Mouse (Mus musculus): ENCODE measurements around the gene Nrk. TPM values are rescaled to one million over a fixed set of nuclear protein-coding genes. Genes with fewer than 3 reads are reported as not detected.

The Nrk gene
- polyA plus RNA-seq, 1 experiment from 2014 or later: 8.4 TPM

- H3K4me1 ChIP-seq: no peaks in the 10 kb centered on the region
- H3K27me3 ChIP-seq (replicated peaks; ENCODE audit: low read depth, poor library complexity, severe bottlenecking): peaks cover 11% of the 10 kb centered on the region
- WGBS: 86% methylated on average over 1 of the region's 1 CpGs
- no peaks in the 10 kb centered on the region for H3K9me3 ChIP-seq
- H3K36me3 ChIP-seq (replicated peaks): no peaks in the 10 kb centered on the region
- no peak overlapping the region for H3K4me3 ChIP-seq
- no peak overlapping the region for H3K27ac ChIP-seq (replicated peaks)
- no peak for DNase-seq (ENCODE audit: low spot score)
Observed at GRCm38 (mm10) chrX:139037666-139038065, 123.4 kb downstream of the Nrk start.

DNA sequence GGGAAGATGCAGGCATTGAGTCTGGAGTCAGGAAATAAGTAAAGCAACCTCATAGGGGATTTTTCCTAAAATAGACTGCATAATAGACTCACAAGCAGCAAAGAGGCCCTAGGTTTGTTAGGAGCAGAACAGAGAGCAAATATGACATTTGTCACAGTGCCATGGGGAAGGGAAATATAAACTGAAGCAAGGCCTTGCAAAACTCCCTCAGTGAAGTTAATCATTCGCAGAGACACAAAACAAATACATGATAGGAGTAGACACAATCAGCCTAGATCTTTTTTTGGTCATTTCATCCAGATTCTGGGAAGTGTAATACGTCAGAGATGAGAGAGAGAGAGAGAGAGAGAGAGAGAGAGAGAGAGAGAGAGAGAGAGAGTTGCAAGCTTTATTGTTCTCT, 125.1 kb downstream of the Nrk start:
- 87% methylated on average over 2 of the region's 2 CpGs for WGBS
- DNase-seq (ENCODE audit: low spot score): no peak
- Histone ChIP-seq H3K27ac (replicated peaks) (no peak overlapping the region), H3K4me1 (no peaks in the 10 kb centered on the region), H3K36me3 (replicated peaks) (no peaks in the 10 kb centered on the region), H3K4me3 (no peak overlapping the region), H3K27me3 (replicated peaks; ENCODE audit: low read depth, poor library complexity, severe bottlenecking) (peaks cover 11% of the 10 kb centered on the region), H3K9me3 (no peaks in the 10 kb centered on the region)

GRCm38 (mm10) chrX:139041148-139041547, 126.9 kb downstream of the Nrk start:
- no peak for DNase-seq (ENCODE audit: low spot score)
- 76% methylated on average over 1 of the region's 1 CpGs for WGBS
- H3K4me1 ChIP-seq: no peaks in the 10 kb centered on the region
- no peak overlapping the region for H3K27ac ChIP-seq (replicated peaks)
- H3K27me3 ChIP-seq (replicated peaks; ENCODE audit: low read depth, poor library complexity, severe bottlenecking): peaks cover 6% of the 10 kb centered on the region
- no peak overlapping the region for H3K4me3 ChIP-seq
- no peaks in the 10 kb centered on the region for H3K36me3 ChIP-seq (replicated peaks)
- H3K9me3 ChIP-seq: no peaks in the 10 kb centered on the region

DNA sequence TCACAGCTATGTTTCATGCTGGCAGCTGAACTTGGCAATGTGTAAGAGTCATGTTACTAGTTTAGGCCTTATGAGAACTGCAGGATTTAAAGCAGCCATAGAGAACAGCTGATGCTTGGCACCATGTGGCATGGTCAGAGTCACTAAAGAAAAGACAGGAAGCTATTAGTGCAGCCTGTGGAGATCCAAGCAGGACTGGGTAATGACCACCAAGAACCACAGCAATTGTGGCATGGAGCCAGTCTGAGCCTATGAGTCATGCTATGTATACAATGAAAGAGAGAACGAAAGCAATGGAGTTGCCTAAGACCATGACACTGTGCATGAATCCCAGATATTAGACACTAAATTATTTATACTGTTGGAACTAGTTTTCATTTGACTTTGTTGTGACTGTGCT, 137.7 kb downstream of the Nrk start:
- WGBS: 80% methylated on average over 1 of the region's 1 CpGs
- no peak overlapping the region for H3K4me3 ChIP-seq
- H3K9me3 ChIP-seq: no peaks in the 10 kb centered on the region
- peaks cover 15% of the 10 kb centered on the region for H3K27me3 ChIP-seq (replicated peaks; ENCODE audit: low read depth, poor library complexity, severe bottlenecking)
- H3K36me3 ChIP-seq (replicated peaks): no peaks in the 10 kb centered on the region
- no peak for DNase-seq (ENCODE audit: low spot score)
- H3K4me1 ChIP-seq: no peaks in the 10 kb centered on the region
- no peak overlapping the region for H3K27ac ChIP-seq (replicated peaks)

- Histone ChIP-seq H3K27ac (replicated peaks) (no peak overlapping the region), H3K4me3 (no peak overlapping the region), H3K4me1 (no peaks in the 10 kb centered on the region), H3K27me3 (replicated peaks; ENCODE audit: low read depth, poor library complexity, severe bottlenecking) (peaks cover 18% of the 10 kb centered on the region), H3K9me3 (no peaks in the 10 kb centered on the region), H3K36me3 (replicated peaks) (no peaks in the 10 kb centered on the region)
- WGBS: 74% methylated on average over 1 of the region's 1 CpGs
- DNase-seq (ENCODE audit: low spot score): no peak
Observed at GRCm38 (mm10) chrX:139053149-139053548, 138.9 kb downstream of the Nrk start.

Other genes starting within 250 kb of the Nrk start
- 0.13 and 0.17 TPM in 2 replicates for gene Serpina7, start 170.8 kb downstream of the Nrk start, polyA plus RNA-seq (2016; fragmentation: Nextera tagmentation; extraction: Ambion mirVana)
- not detected in 2 replicates for gene 4930513O06Rik, start 171.8 kb downstream of the Nrk start, polyA plus RNA-seq (2016; fragmentation: Nextera tagmentation; extraction: Ambion mirVana)